Mouse (Mus musculus): ENCODE measurements around the gene Cacna1e.

DNA sequence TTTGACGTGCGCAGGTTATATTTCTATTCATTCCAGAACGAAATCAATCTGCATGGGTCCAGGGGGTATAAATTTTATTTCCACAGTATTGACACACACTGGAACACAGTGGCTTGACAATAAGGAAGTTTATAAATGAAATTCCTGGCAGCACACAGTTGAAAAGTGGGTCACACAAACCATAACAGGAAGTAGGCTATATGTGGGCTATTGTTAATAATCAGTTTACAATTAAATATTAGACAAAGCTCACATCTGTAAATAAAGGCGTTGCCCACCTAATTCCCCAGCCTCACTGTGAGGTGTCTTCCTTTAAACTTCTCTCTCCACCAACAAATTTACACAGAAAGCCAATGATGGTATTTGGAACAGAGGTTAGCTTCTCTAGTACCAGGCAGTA, 305.6 kb downstream of the Cacna1e start:
- no peak for TF ChIP-seq CTCF (IDR thresholded peaks at IDR 0.05; ENCODE audit: low read depth, low read length)
- TF ChIP-seq GATA1 (IDR thresholded peaks at IDR 0.05; ENCODE audit: borderline replicate concordance, low read length): no peak
- no peak for TF ChIP-seq POLR2AphosphoS5 (IDR thresholded peaks at IDR 0.05; ENCODE audit: insufficient replicate concordance, low read depth, low read length)
